Mouse (Mus musculus): ENCODE results near the gene Rab33b.

GRCm38 (mm10) chr3:51495646-51496045, 11.9 kb downstream of the Rab33b start:
- TF ChIP-seq EP300 (IDR thresholded peaks at IDR 0.05; ENCODE audit: low read depth) (no peak), CTCF (IDR thresholded peaks at IDR 0.05; ENCODE audit: low read depth) (no peak)

Data from liver, postnatal 0 days (tissue).